Mouse (Mus musculus): Measurements from ENCODE around the gene Spon1.

- TF ChIP-seq CTCF (IDR thresholded peaks at IDR 0.05; ENCODE audit: low read depth, low read length) (no peak), POLR2A (IDR thresholded peaks at IDR 0.05; ENCODE audit: insufficient read depth, low read length) (no peak), EP300 (IDR thresholded peaks at IDR 0.05; ENCODE audit: insufficient read depth, low read depth, low read length) (no peak)
These were observed 195.2 kb downstream of the Spon1 start for GRCm38 (mm10) chr7:113960841-113961499.

Measured in ES-Bruce4 (cell line).